Mouse (Mus musculus): ENCODE measurements around the gene Loxl4. TPM values are rescaled to one million over a fixed set of nuclear protein-coding genes. Genes with fewer than 3 reads are reported as not detected.

The Loxl4 gene
- total and polyA plus RNA-seq, 2 experiments = 0.74 to 2.3 TPM

DNA sequence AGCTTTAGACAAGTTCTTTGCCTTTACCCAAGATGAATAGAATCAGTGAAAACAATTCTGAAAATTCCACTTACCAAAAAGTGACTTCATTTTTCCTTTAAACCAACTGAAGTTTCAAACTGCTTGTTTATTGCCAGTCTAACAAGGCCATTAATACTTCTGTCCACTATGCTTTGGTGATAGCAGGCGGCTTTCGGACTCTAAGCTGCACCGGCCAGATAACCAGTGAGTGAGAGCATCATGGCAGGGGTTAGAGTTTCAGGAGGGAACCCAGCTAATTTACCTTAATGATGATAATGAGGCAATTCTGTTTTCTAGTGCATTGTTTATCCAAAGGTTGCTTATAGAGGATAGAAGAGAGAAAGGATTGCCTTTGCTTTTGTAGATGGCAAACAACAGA, 28.4 kb downstream of the Loxl4 start:
- H3K27me3 ChIP-seq (ENCODE audit: control insufficient read depth, insufficient read depth, low read length) = no peaks in the 10 kb centered on the region
- H3K4me3 ChIP-seq (ENCODE audit: insufficient read depth, low read depth, low read length) = no peak overlapping the region
- no peak for TF ChIP-seq POLR2A (IDR thresholded peaks at IDR 0.05; ENCODE audit: extremely low read depth, insufficient read depth, low read length)
- TF ChIP-seq CTCF (IDR thresholded peaks at IDR 0.05; ENCODE audit: low read depth, low read length) = no peak
- peaks cover 3% of the 10 kb centered on the region; the same call in 1 of the 2 replicates for H3K79me2 ChIP-seq (ENCODE audit: control insufficient read depth, insufficient read depth, low read length)
- peaks cover 10% of the 10 kb centered on the region for H3K4me1 ChIP-seq (ENCODE audit: control insufficient read depth, insufficient read depth, low read length)
- H3K9ac ChIP-seq (ENCODE audit: low read depth, low read length) = no peak overlapping the region
- peaks cover 18% of the 10 kb centered on the region for H3K36me3 ChIP-seq (ENCODE audit: control insufficient read depth, insufficient read depth, low read length)
- H3K27ac ChIP-seq (replicated peaks; ENCODE audit: insufficient read depth, low read depth, low read length) = no peak overlapping the region
- no peak for DNase-seq (ENCODE audit: extremely low read depth, low read depth, low spot score)
- 99% methylated on average over 3 of the region's 3 CpGs for WGBS

DNA sequence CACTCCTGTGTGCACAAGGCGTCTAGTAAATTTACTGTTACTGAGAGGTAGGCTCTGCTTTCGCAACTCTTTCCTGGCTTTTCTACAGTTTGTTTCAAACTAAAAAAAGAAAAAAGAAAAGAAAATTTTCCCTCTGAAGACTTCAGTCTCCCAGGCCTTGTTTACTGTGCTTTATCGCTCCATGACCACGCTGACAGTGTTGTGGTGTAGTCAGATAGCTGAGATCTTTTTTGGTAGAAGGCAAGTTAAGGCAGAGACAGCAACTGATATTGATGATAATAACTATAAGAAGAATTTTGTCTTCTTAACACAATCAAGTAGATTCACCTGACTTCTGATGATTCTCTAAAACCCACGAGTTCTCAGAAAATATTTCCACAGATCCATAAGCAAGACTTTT, 28.9 kb downstream of the Loxl4 start:
- H3K79me2 ChIP-seq (ENCODE audit: control insufficient read depth, insufficient read depth, low read length) = peaks cover 3% of the 10 kb centered on the region; the same call in 1 of the 2 replicates
- peaks cover 10% of the 10 kb centered on the region for H3K4me1 ChIP-seq (ENCODE audit: control insufficient read depth, insufficient read depth, low read length)
- no peaks in the 10 kb centered on the region for H3K27me3 ChIP-seq (ENCODE audit: control insufficient read depth, insufficient read depth, low read length)
- no peak overlapping the region for H3K9ac ChIP-seq (ENCODE audit: low read depth, low read length)
- 77% methylated on average over 5 of the region's 5 CpGs for WGBS
- no peak for DNase-seq (ENCODE audit: extremely low read depth, low read depth, low spot score)
- peaks cover 18% of the 10 kb centered on the region for H3K36me3 ChIP-seq (ENCODE audit: control insufficient read depth, insufficient read depth, low read length)
- TF ChIP-seq CTCF (IDR thresholded peaks at IDR 0.05; ENCODE audit: low read depth, low read length) (no peak), POLR2A (IDR thresholded peaks at IDR 0.05; ENCODE audit: extremely low read depth, insufficient read depth, low read length) (no peak)
- no peak overlapping the region for H3K4me3 ChIP-seq (ENCODE audit: insufficient read depth, low read depth, low read length)
- H3K27ac ChIP-seq (replicated peaks; ENCODE audit: insufficient read depth, low read depth, low read length) = no peak overlapping the region

DNA sequence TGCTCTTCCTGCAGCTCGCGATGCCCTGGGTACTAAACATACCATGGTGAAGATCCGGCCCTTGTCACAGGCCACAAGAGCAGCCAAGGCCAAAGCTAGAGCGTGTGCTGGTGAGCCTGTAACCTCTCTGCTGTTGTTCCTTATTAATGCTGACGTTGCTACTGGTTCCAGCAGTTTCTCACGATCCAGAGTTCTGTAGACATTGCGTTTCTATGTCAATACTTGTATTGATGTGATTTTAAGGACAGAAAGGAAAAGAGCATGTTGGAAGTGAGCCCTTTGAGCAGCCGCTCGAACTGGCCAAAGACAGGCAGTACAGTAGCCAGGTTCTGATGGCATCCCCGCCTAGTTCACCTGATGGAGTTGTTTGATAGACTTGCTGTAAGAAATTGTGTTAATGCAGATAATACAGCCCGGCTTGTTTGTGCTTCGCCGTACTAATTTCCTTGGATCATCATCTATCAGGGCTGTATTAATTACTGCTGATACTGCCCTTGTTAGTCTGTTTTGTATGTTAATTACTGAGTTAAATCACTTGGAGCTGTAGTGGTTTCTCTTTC, 29.7 kb downstream of the Loxl4 start:
- TF ChIP-seq POLR2A (IDR thresholded peaks at IDR 0.05; ENCODE audit: extremely low read depth, insufficient read depth, low read length) (no peak), CTCF (IDR thresholded peaks at IDR 0.05; ENCODE audit: low read depth, low read length) (no peak)
- 39% methylated on average over 13 of the region's 13 CpGs for WGBS
- no peak overlapping the region for H3K9ac ChIP-seq (ENCODE audit: low read depth, low read length)
- peak; percentile 93 for DNase-seq (ENCODE audit: extremely low read depth, low read depth, low spot score)
- no peaks in the 10 kb centered on the region for H3K27me3 ChIP-seq (ENCODE audit: control insufficient read depth, insufficient read depth, low read length)
- H3K36me3 ChIP-seq (ENCODE audit: control insufficient read depth, insufficient read depth, low read length) = peaks cover 18% of the 10 kb centered on the region
- peaks cover 3% of the 10 kb centered on the region; the same call in 1 of the 2 replicates for H3K79me2 ChIP-seq (ENCODE audit: control insufficient read depth, insufficient read depth, low read length)
- peaks cover 10% of the 10 kb centered on the region for H3K4me1 ChIP-seq (ENCODE audit: control insufficient read depth, insufficient read depth, low read length)
- no peak overlapping the region; the same call in 1 of the 2 replicates for H3K27ac ChIP-seq (replicated peaks; ENCODE audit: insufficient read depth, low read depth, low read length)
- H3K4me3 ChIP-seq (ENCODE audit: insufficient read depth, low read depth, low read length) = no peak overlapping the region

DNA sequence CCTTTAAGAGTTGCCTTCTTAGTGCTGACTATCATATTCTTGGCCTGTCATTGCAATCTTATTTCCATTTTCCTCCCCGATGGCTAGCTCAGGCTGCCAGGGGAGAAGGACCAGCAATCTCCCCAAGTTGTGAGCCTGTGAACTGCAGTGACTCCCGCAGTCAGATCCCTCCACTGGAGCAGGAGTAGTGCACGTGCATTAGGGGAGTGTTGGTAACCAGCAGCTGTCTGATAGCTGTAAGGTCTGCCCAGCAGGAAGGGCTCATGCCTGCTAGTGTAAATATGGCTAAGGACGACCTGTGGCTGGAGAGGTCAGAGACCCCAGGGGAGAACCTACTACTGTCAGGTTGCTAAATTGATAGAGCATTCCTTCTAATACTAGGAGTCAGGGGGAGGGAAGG, 31.9 kb downstream of the Loxl4 start:
- peaks cover 10% of the 10 kb centered on the region for H3K4me1 ChIP-seq (ENCODE audit: control insufficient read depth, insufficient read depth, low read length)
- no peak overlapping the region for H3K27ac ChIP-seq (replicated peaks; ENCODE audit: insufficient read depth, low read depth, low read length)
- H3K36me3 ChIP-seq (ENCODE audit: control insufficient read depth, insufficient read depth, low read length) = peaks cover 15% of the 10 kb centered on the region
- peaks cover 3% of the 10 kb centered on the region; the same call in 1 of the 2 replicates for H3K79me2 ChIP-seq (ENCODE audit: control insufficient read depth, insufficient read depth, low read length)
- H3K27me3 ChIP-seq (ENCODE audit: control insufficient read depth, insufficient read depth, low read length) = no peaks in the 10 kb centered on the region
- WGBS = 42% methylated on average over 4 of the region's 4 CpGs
- H3K4me3 ChIP-seq (ENCODE audit: insufficient read depth, low read depth, low read length) = no peak overlapping the region
- DNase-seq (ENCODE audit: extremely low read depth, low read depth, low spot score) = peak; percentile 23
- no peak overlapping the region for H3K9ac ChIP-seq (ENCODE audit: low read depth, low read length)
- TF ChIP-seq CTCF (IDR thresholded peaks at IDR 0.05; ENCODE audit: low read depth, low read length) = no peak
- no peak for TF ChIP-seq POLR2A (IDR thresholded peaks at IDR 0.05; ENCODE audit: extremely low read depth, insufficient read depth, low read length)

DNA sequence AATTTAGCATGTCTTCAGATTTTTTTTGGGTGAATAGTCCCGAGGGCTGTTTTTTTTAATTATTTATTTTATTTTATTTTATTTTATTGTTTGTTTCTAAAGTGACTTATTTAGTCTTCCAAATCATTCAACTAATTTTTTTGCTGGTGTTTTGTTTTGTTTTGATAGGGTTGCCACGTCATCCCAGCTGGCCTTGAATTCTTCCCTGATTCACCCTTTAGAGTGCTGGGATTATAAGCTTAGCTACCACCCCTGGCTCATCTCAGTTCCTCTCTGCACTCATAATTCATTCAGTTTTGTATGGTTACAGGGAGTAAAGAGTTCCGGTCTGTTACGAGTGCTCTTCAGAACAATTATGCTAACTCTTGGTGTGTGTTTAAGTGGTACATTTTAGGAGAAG, 34.0 kb downstream of the Loxl4 start:
- Histone ChIP-seq H3K27ac (replicated peaks; ENCODE audit: insufficient read depth, low read depth, low read length) (no peak overlapping the region), H3K9ac (ENCODE audit: low read depth, low read length) (no peak overlapping the region), H3K79me2 (ENCODE audit: control insufficient read depth, insufficient read depth, low read length) (peaks cover 3% of the 10 kb centered on the region; the same call in 1 of the 2 replicates), H3K36me3 (ENCODE audit: control insufficient read depth, insufficient read depth, low read length) (peaks cover 3% of the 10 kb centered on the region), H3K4me3 (ENCODE audit: insufficient read depth, low read depth, low read length) (no peak overlapping the region), H3K4me1 (ENCODE audit: control insufficient read depth, insufficient read depth, low read length) (peaks cover 10% of the 10 kb centered on the region), H3K27me3 (ENCODE audit: control insufficient read depth, insufficient read depth, low read length) (no peaks in the 10 kb centered on the region)
- DNase-seq (ENCODE audit: extremely low read depth, low read depth, low spot score) = no peak
- 84% methylated on average over 4 of the region's 4 CpGs for WGBS
- TF ChIP-seq CTCF (IDR thresholded peaks at IDR 0.05; ENCODE audit: low read depth, low read length) (no peak), POLR2A (IDR thresholded peaks at IDR 0.05; ENCODE audit: extremely low read depth, insufficient read depth, low read length) (no peak)

DNA sequence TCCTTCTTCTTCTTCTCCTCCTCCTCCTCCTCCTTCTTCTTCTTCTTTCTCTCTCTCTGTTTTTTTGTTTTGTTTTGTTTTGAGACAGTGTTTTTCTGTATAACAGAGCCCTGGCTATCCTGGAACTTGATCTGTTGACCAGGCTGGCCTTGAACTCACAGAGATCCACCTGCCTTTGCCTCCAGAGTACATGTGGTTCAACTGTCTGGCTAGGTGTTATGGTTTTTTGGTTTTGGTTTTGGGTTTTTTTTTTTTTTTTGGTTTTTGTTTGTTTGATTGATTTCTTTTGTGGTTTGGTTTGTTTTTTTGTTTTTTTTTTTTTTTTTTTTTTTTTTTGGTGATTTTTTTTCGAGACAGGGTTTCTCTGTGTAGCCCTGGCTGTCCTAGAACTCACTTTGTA, 35.8 kb downstream of the Loxl4 start:
- peak; percentile 64 for DNase-seq (ENCODE audit: extremely low read depth, low read depth, low spot score)
- H3K9ac ChIP-seq (ENCODE audit: low read depth, low read length) = no peak overlapping the region
- H3K36me3 ChIP-seq (ENCODE audit: control insufficient read depth, insufficient read depth, low read length) = no peaks in the 10 kb centered on the region
- H3K4me3 ChIP-seq (ENCODE audit: insufficient read depth, low read depth, low read length) = no peak overlapping the region
- H3K27ac ChIP-seq (replicated peaks; ENCODE audit: insufficient read depth, low read depth, low read length) = no peak overlapping the region
- peaks cover 6% of the 10 kb centered on the region for H3K4me1 ChIP-seq (ENCODE audit: control insufficient read depth, insufficient read depth, low read length)
- 22% methylated on average over 1 of the region's 1 CpGs for WGBS
- TF ChIP-seq CTCF (IDR thresholded peaks at IDR 0.05; ENCODE audit: low read depth, low read length) (no peak), POLR2A (IDR thresholded peaks at IDR 0.05; ENCODE audit: extremely low read depth, insufficient read depth, low read length) (no peak)
- no peaks in the 10 kb centered on the region for H3K27me3 ChIP-seq (ENCODE audit: control insufficient read depth, insufficient read depth, low read length)
- peaks cover 6% of the 10 kb centered on the region; the same call in 1 of the 2 replicates for H3K79me2 ChIP-seq (ENCODE audit: control insufficient read depth, insufficient read depth, low read length)

Data from liver, adult 2 months (tissue).